Mouse (Mus musculus) ES-E14 (cell line): ENCODE measurements around the gene Aamp. TPM values are rescaled to one million over a fixed set of nuclear protein-coding genes. Genes with fewer than 3 reads are reported as not detected.

Experiments
- DNase-seq: peaks from one replicate; pipeline ENCODE4 v3.0.0-alpha.2; 2013; ENCODE audit warnings: low read depth, low spot score
- H3K27ac ChIP-seq: 2 replicates; pipeline ENCODE4 v1.5.1; 2012; ENCODE audit warnings: low read depth, mild to moderate bottlenecking, low read length, moderate library complexity, mixed read lengths; ENCODE audit not compliant: poor library complexity, insufficient read depth, severe bottlenecking
- H3K36me3 ChIP-seq: 2 replicates; pipeline ENCODE4 v1.6.1; 2012; ENCODE audit warnings: mild to moderate bottlenecking, low read length, moderate library complexity, mixed read lengths; ENCODE audit not compliant: control insufficient read depth, poor library complexity, insufficient read depth, severe bottlenecking
- H3K4me1 ChIP-seq, 2 experiments: fragments of 150-350 bp in 1 of 2; sonication (generic) in 1 of 2; 2 replicates each; pipeline ENCODE4 v1.6.1; 2012; ENCODE audit warnings: low read length in 2 of 2, mild to moderate bottlenecking in 1 of 2, mixed read lengths in 1 of 2; ENCODE audit not compliant: control insufficient read depth in 2 of 2, insufficient read depth in 2 of 2, poor library complexity in 1 of 2
- H3K4me3 ChIP-seq, 2 experiments: fragments of 150-350 bp in 1 of 2; sonication (generic) in 1 of 2; 2 replicates each; pipeline ENCODE4 v1.5.1; 2012; ENCODE audit warnings: low read length in 2 of 2, low read depth in 1 of 2, mild to moderate bottlenecking in 1 of 2, mixed read lengths in 1 of 2; ENCODE audit not compliant: insufficient read depth in 1 of 2, poor library complexity in 1 of 2, severe bottlenecking in 1 of 2
- H3K9ac ChIP-seq: 2 replicates; pipeline ENCODE4 v1.6.1; 2012; ENCODE audit warnings: low read depth, mild to moderate bottlenecking, low read length, mixed read lengths; ENCODE audit not compliant: poor library complexity, insufficient read depth, severe bottlenecking
- H3K9me3 ChIP-seq: fragments of 150-350 bp; sonication (generic); 2 replicates; pipeline ENCODE4 v1.6.1; 2012; ENCODE audit warnings: low read depth, mild to moderate bottlenecking, low read length; ENCODE audit not compliant: control insufficient read depth, insufficient read depth
- CHD2 ChIP-seq: IDR thresholded peaks from 2 replicates; pipeline ENCODE4 v1.6.1; 2014; ENCODE audit warnings: mild to moderate bottlenecking, low read depth, low read length, inconsistent platforms
- HCFC1 ChIP-seq: IDR thresholded peaks from 2 replicates; pipeline ENCODE4 v1.6.1; 2012; ENCODE audit warnings: low read length, inconsistent platforms, borderline replicate concordance; ENCODE audit not compliant: insufficient read depth
- MAFK ChIP-seq: IDR thresholded peaks from 2 replicates; pipeline ENCODE4 v1.6.1; 2014; ENCODE audit warnings: mild to moderate bottlenecking, low read depth, low read length, inconsistent platforms; ENCODE audit not compliant: insufficient read depth
- ZC3H11A ChIP-seq: IDR thresholded peaks from 2 replicates; pipeline ENCODE4 v1.6.1; 2012; ENCODE audit warnings: low read depth, mild to moderate bottlenecking, inconsistent platforms, low read length, borderline replicate concordance
- ZNF384 ChIP-seq: IDR thresholded peaks from 2 replicates; pipeline ENCODE4 v1.6.1; 2012; ENCODE audit warnings: low read depth, low read length, inconsistent platforms
- in situ Hi-C, 2 experiments: fragments of 600-800 bp; cut with MboI; formaldehyde crosslinking; loops; one replicate each; pipeline ENCODE4 v1.15.1; 2025; ENCODE audit warnings: low sequenced_read_pairs in 2 of 2, inconsistent platforms in 1 of 2; ENCODE audit not compliant: unreplicated experiment in 2 of 2
- total RNA-seq: library from RNA; depleted of rRNA; stranded (reverse); fragments of 300-350 nt; gene quantifications from 2 replicates; pipeline ENCODE4 v1.2.3, GENCODE M21; 2012

Gene Aamp
- total RNA-seq, 1 experiment = 138 TPM

DNA sequence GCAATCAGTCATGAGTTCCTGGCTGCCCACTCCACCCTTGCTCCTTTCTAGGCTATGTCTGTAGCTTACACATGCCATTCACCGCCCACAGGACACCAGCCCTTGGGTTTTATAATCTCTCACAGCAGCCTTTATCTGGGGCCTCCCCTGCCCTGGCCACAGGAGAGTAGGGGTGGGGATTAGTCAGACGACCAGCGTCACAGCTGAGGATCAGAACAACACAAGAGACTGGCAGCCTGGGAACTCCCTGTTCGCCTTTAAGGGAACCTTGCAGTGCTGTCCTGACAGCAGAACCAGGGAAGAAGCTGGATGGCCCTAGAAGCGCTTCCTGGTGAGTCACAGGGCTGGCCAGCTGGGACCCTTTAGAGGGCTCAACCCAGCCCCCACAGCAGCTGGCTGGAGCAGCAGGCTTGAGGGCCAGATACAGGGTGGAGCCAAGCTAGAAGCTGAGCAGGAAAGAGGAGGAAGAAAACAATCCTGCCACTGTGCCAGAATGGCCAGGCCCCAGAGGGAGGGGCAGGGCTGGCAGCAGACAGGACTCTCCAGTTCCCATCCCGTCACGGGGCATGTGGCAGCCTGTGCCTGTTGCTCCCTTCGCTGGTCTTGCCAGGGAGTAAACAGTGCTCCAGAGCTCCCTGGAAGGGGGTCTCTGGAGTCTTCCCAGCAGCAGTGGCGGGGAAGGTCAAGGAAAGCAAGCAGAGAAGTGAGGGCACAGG, 11.1 kb upstream of the Aamp start:
- in situ Hi-C loops = no loop called here
- TF ChIP-seq ZC3H11A = no peak
- no peak for TF ChIP-seq ZNF384
- no peak for TF ChIP-seq HCFC1
- no peak for TF ChIP-seq MAFK
- no peak for TF ChIP-seq CHD2
- Histone ChIP-seq H3K4me3 (no peak overlapping the region), H3K9ac (no peak overlapping the region), H3K36me3 (peaks cover 24% of the 10 kb centered on the region), H3K9me3 (no peaks in the 10 kb centered on the region), H3K4me1 (peaks cover 5 to 10% of the 10 kb centered on the region in 2 experiments; a peak in 3 of 4 replicates), H3K27ac (no peak overlapping the region)
- DNase-seq = no peak

DNA sequence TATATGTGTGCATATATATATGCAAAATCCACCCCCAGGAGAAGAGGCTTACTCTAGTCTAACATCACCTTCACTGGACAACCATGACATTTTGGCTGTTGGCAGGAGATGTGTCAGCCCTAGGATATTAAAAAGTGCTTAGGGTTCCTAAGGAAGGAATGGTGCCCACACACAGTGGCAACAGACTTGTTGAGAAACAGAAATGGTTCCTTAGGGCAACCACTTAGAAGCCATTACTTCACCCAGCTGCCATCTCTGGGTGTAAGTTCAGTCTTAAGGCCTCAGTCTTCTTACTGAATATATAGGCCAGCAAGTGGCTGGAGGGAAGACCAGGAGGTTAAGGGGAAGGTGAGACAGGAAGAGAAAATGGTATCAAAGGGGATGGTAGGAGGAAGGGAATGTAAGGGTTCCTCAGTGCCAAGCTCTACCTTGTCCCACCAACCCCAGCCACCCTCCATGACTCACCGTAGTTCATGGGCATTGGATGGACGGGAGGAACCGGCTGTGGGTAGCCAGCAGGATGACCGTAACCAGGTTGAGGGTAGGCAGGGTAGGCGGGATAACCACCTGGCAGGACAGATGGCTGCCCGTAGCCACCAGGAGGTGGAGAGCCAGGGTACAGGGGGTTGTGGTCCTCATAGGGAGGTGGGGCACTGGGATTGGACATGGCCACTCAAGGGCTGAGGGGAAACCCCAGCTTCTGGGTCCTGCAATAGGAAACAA, 10.4 kb upstream of the Aamp start:
- H3K4me3 ChIP-seq = no peak overlapping the region
- in situ Hi-C loops = no loop called here
- no peak overlapping the region for H3K27ac ChIP-seq

DNA sequence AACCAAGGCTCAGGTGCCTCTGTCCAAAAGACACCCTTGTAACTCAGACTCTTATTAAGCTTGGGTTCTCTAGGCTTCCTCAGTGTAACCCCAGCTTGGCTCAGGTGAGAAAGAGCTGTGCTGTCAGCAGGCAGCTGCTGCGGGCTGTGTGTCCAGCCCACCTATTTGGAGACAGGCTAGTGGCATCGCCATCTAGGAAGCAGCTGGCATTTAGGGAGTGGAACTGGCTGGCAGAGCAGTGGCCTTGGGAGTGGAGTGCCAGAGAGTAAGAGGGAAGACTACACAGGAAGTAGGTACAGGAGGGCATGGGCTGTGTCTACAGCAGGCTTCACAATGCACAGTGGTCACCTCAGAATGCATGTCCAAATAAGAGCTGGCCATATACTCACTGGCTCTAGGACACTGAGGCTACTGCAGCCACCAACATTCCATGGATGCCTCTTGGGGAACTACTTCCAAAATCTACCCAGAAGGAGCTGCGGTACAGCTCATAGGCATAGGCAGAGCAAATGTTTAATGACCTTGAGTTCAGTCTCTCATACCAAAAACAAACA, 9.6 kb upstream of the Aamp start:
- H3K27ac ChIP-seq = no peak overlapping the region
- no peak overlapping the region for H3K9ac ChIP-seq
- H3K36me3 ChIP-seq = peaks cover 38% of the 10 kb centered on the region
- H3K9me3 ChIP-seq = no peaks in the 10 kb centered on the region
- peaks cover 2 to 10% of the 10 kb centered on the region in 2 experiments; a peak in 3 of 4 replicates for H3K4me1 ChIP-seq
- DNase-seq = no peak
- no peak overlapping the region for H3K4me3 ChIP-seq
- no peak for TF ChIP-seq ZC3H11A
- in situ Hi-C loops = no loop called here

More for the DNA sequence above, 10.4 kb upstream of the Aamp start:
- Histone ChIP-seq H3K36me3 (peaks cover 32% of the 10 kb centered on the region), H3K4me1 (peaks cover 5 to 10% of the 10 kb centered on the region in 2 experiments; a peak in 3 of 4 replicates), H3K9me3 (no peaks in the 10 kb centered on the region), H3K9ac (no peak overlapping the region)
- no peak for DNase-seq
- no peak for TF ChIP-seq HCFC1
- no peak for TF ChIP-seq CHD2

DNA sequence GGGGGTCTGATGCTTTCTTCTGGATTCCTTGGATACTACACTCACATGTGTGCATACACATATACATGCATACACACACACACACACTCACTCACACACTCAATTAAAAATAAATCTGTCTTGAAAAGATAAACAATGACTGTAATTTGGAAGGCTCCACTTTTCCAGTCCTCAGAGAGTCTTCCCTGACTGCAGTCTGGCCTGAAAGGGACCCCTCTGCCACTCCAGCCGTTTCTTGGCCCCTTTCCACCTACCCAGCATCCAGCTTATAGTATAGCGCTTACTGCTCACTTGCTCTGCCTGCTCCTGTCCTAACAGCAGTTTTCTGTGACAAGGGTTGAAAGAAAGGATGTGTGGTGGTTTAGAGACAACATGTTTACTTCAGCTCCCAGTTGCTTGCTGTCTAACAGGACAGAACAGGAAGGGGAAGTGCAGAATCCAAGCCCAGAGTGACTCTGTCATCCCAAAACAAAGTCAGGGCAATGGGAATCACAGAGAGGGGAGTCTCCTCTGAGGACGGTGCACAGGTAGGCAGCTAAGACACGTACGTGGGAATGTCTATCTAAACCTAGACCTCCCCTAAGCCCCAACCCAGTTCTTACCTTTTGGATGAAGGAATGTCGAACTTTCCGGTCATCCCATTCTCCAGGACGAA, 8.9 kb upstream of the Aamp start:
- Histone ChIP-seq H3K27ac (no peak overlapping the region), H3K4me3 (no peak overlapping the region), H3K9ac (no peak overlapping the region), H3K9me3 (no peaks in the 10 kb centered on the region), H3K4me1 (peaks cover 2 to 9% of the 10 kb centered on the region in 2 experiments; a peak in 3 of 4 replicates), H3K36me3 (peaks cover 45% of the 10 kb centered on the region)
- no peak for TF ChIP-seq ZNF384
- no peak for TF ChIP-seq HCFC1
- TF ChIP-seq ZC3H11A = no peak
- DNase-seq = no peak
- in situ Hi-C loops = no loop called here
